Mouse (Mus musculus) liver, adult 10 weeks (tissue): ENCODE measurements around the gene Olfr808. TPM values are rescaled to one million over a fixed set of nuclear protein-coding genes. Genes with fewer than 3 reads are reported as not detected.

Experiments
- polyA plus RNA-seq: library from polyadenylated mRNA; stranded (reverse); fragments of 350-450 nt; fragmentation: Illumina TruSeq; extraction: RNeasy Lipid Tissue Mini Kit (QIAGEN cat#74804); gene quantifications from one replicate; pipeline ENCODE4 v1.2.3, GENCODE M21; 2014; ENCODE audit warnings: low read depth, low replicate concordance

Olfr808 gene
- not detected for polyA plus RNA-seq

DNA sequence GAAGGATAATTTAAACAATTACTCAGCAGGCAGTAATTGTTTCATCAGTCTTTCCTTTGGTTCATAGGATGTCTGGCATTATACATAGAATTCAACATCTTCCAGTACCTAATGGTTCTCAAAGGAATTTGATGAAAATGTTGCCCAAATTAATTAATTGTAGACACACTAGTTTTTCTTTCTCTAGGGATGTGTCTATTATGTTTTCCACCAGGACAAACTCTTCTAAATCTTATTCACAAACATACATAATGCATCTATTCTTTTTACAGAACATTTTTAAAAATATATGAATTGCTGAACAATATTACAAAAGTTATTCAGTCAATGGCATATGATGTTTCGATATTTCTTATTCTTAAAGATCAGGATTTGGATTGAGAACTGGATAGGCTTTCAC lies at the start of gene Olfr808:
Gene Olfr808 (plus strand): TSS at position 301 of the 400 bp plus-strand sequence.

DNA sequence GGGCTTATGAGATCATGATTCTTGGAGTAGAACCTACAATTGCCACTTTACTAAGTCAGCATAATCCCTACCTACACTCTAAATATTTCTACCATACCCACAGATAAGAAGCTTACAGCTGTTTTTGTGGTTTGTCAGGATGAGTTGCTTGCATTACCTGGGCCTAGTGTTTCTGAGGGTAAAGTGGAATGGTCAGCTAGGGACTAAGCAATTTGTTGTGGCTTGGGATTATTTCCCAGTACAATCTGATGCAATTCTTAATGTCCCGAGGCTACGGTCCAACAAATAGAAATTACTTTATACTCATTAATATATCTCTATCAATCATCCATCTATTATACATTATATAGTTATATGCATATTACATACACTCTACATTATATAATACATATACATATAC lies 36.0 kb upstream of the Olfr808 start, which contains the start of gene Olfr805:
Gene Olfr805 (minus strand): TSS at position 101 of the 400 bp plus-strand sequence.

DNA sequence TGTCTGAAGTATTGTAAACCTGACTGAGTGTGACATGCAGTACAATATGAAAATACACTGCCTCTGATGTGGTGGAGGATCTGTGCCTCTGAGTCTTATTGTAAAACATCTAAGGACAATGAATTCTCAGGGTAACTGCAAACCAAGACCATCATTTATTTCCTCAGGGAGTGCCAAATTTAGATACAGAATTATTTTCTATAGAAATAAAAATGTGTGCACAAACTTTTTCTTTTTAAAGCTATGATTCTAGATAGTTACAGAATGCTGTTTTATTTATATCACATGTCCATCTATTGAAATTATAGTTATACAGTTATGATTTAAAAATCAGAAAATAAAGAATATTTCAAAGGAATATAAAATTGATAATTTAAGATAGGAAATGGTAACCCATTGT lies 23.5 kb upstream of the Olfr808 start, which contains the start of gene Olfr806:
Gene Olfr806 (minus strand): TSS at position 101 of the 400 bp plus-strand sequence.

DNA sequence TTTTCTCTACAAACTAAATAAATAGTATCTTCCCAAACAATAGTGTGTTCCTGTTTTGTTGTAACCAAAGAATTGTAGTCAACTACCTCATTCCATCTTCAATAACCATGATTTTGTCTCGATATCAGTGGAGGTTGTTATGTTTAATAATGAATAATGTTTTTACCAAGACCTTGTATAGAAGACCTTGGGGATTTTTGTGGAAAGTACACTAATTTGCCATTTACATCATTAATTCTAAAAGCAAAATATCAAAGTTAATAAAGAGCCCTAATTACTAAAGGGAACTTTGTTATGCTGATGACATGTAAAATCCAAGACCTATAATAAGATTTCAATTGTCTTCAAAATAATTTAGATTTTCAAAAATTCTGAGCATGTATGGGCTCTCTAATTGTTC lies 7.6 kb upstream of the Olfr808 start, which contains the start of gene Olfr807:
Gene Olfr807 (minus strand): TSS at position 101 of the 400 bp plus-strand sequence.

DNA sequence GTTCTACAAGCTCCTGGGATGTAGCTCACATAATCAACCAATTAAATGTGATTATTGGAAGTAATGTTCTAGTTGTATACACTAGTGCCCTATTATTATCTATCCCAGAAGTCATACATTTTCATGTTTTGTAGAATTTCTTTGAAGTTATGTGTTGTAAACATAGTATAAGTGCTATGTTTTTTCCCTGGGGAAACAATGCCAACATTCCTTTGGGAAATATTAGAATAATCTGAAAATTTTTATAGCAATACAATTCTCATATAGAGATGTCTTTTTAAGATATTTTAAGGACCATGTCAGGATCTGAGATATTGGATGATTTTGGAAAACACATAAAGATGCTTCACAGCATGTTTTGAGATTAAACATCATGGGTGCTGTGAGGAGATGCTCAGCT lies 9.1 kb downstream of the Olfr808 start, which contains the start of gene Olfr809:
Gene Olfr809 (plus strand): TSS at position 301 of the 400 bp plus-strand sequence.

DNA sequence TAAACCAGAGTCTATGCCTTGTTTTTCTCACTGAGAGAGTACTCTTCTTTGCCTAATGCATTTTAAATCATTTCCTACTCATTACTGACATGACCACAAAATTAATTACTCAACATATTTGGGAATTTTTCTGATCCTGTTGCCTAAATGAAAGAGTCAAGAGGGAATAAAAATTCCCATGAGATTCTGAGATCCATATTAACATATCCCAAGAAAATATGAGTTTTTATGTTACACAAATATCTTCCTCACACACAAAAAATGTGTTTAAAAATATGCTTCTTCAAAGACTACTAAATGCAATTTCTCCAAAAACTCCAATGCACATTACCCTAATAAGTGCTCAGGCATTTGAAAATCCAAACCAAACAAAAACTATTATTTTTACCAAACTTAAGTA lies 29.5 kb downstream of the Olfr808 start, which contains the start of gene Olfr810:
Gene Olfr810 (minus strand): TSS at position 101 of the 400 bp plus-strand sequence.

DNA sequence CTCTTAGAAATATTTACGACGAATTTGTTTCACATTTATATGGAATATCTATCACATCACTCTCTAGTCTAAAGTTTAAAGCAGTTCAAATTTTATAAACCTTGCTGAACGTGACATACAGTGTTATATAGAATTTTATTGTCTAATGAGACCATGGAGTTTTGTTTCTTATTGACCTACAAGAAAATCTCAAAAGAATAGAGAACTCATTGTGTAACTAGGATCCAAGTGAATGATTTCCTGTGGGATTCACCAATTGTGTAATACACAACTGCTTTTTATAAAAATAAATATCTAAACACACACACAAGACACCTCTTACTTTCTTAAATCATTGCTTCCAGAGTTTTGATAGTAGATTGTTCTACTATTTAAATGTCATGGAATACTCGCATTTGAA lies 39.0 kb downstream of the Olfr808 start, which contains the start of gene Olfr811:
Gene Olfr811 (minus strand): TSS at position 101 of the 400 bp plus-strand sequence.

Other genes starting within 250 kb of the Olfr808 start
- gene Olfr791, start 243.7 kb upstream of the Olfr808 start, polyA plus RNA-seq: not detected
- gene Olfr792, start 226.3 kb upstream of the Olfr808 start, polyA plus RNA-seq: not detected
- gene Olfr794, start 197.8 kb upstream of the Olfr808 start, polyA plus RNA-seq: not detected
- not detected for gene Olfr796, start 152.9 kb upstream of the Olfr808 start, polyA plus RNA-seq
- not detected for gene Olfr798, start 137.5 kb upstream of the Olfr808 start, polyA plus RNA-seq
- gene Olfr799, start 128.0 kb upstream of the Olfr808 start, polyA plus RNA-seq: not detected
- not detected for gene Olfr800, start 107.8 kb upstream of the Olfr808 start, polyA plus RNA-seq
- gene Olfr801, start 91.6 kb upstream of the Olfr808 start, polyA plus RNA-seq: not detected
- not detected for gene Olfr802, start 77.3 kb upstream of the Olfr808 start, polyA plus RNA-seq
- gene Olfr803, start 71.2 kb upstream of the Olfr808 start, polyA plus RNA-seq: not detected
- not detected for gene Olfr804, start 62.3 kb upstream of the Olfr808 start, polyA plus RNA-seq
- gene Olfr805, start 36.1 kb upstream of the Olfr808 start, polyA plus RNA-seq: not detected
- not detected for gene Olfr806, start 23.6 kb upstream of the Olfr808 start, polyA plus RNA-seq
- gene Olfr807, start 7.7 kb upstream of the Olfr808 start, polyA plus RNA-seq: not detected
- gene Olfr809, start 9.2 kb downstream of the Olfr808 start, polyA plus RNA-seq: not detected
- not detected for gene Olfr810, start 29.4 kb downstream of the Olfr808 start, polyA plus RNA-seq
- gene Olfr811, start 38.9 kb downstream of the Olfr808 start, polyA plus RNA-seq: not detected
- gene Olfr812, start 80.6 kb downstream of the Olfr808 start, polyA plus RNA-seq: not detected
- gene Olfr813, start 89.9 kb downstream of the Olfr808 start, polyA plus RNA-seq: not detected
- gene Olfr814, start 114.4 kb downstream of the Olfr808 start, polyA plus RNA-seq: not detected
- gene Olfr815, start 140.4 kb downstream of the Olfr808 start, polyA plus RNA-seq: not detected
- not detected for gene Olfr816, start 150.1 kb downstream of the Olfr808 start, polyA plus RNA-seq
- gene Olfr818, start 183.6 kb downstream of the Olfr808 start, polyA plus RNA-seq: not detected
- gene Olfr819, start 201.8 kb downstream of the Olfr808 start, polyA plus RNA-seq: not detected
- gene Olfr247, start 210.7 kb downstream of the Olfr808 start, polyA plus RNA-seq: not detected
- not detected for gene Gm10310, start 219.6 kb downstream of the Olfr808 start, polyA plus RNA-seq
- not detected for gene Olfr820, start 247.1 kb downstream of the Olfr808 start, polyA plus RNA-seq